Mouse (Mus musculus) intestine, embryonic 14.5 days (tissue): ENCODE results near the gene Ly6g5c. TPM values are rescaled to one million over a fixed set of nuclear protein-coding genes. Genes with fewer than 3 reads are reported as not detected.

Source experiments
- ATAC-seq: fragments of 200-750 bp; cut with Nextera tagmentation; replicated peaks from 2 replicates; pipeline ENCODE4 v1.8.0; 2017; ENCODE audit warnings: low read depth, moderate number of reproducible peaks, moderate TSS enrichment, moderate library complexity; ENCODE audit not compliant: low FRiP score, low TSS enrichment
- DNase-seq: peaks from one replicate; pipeline ENCODE4 v3.0.0-alpha.2; 2018; ENCODE audit warnings: low spot score
- H3K27ac ChIP-seq: fragments of 300-500 bp; sonication (generic); 2 replicates; pipeline ENCODE4 v1.5.1; 2014; ENCODE audit warnings: low read depth, mild to moderate bottlenecking, control low read depth
- H3K27me3 ChIP-seq: fragments of 300-500 bp; sonication (generic); replicated peaks from 2 replicates; pipeline ENCODE4 v1.6.1; 2014; ENCODE audit warnings: low read length, control low read depth; ENCODE audit not compliant: control insufficient read depth, insufficient read depth
- H3K36me3 ChIP-seq: fragments of 300-500 bp; sonication (generic); 2 replicates; pipeline ENCODE4 v1.6.1; 2014; ENCODE audit warnings: low read length, control low read depth; ENCODE audit not compliant: control insufficient read depth, insufficient read depth
- H3K4me1 ChIP-seq: fragments of 300-500 bp; sonication (generic); replicated peaks from 2 replicates; pipeline ENCODE4 v1.6.1; 2014; ENCODE audit warnings: low read length, control low read depth, mixed read lengths; ENCODE audit not compliant: control insufficient read depth, insufficient read depth
- H3K4me2 ChIP-seq: fragments of 300-500 bp; sonication (generic); 2 replicates; pipeline ENCODE4 v1.6.1; 2014; ENCODE audit warnings: low read length
- H3K4me3 ChIP-seq: fragments of 300-500 bp; sonication (generic); 2 replicates; pipeline ENCODE4 v1.5.1; 2014; ENCODE audit warnings: low read depth, low read length, control low read depth, mixed read lengths
- H3K9ac ChIP-seq: fragments of 300-500 bp; sonication (generic); 2 replicates; pipeline ENCODE4 v1.6.1; 2014; ENCODE audit warnings: mild to moderate bottlenecking, low read length
- H3K9me3 ChIP-seq: fragments of 300-500 bp; sonication (generic); 2 replicates; pipeline ENCODE4 v1.6.1; 2016; ENCODE audit warnings: low read length, control low read depth; ENCODE audit not compliant: control insufficient read depth
- WGBS: fragments of 180-500 bp; shearing (Covaris S2); extraction: QIAGEN DNeasy Blood & Tissue Kit; methylation state at CpG from one replicate; pipeline ENCODE4 v1.1.7; 2014; 5-methylcytosine and 5-hydroxymethylcytosine counted together
- polyA plus RNA-seq: library from polyadenylated mRNA; unstranded; fragments of >200 nt; fragmentation: Nextera tagmentation; extraction: Ambion mirVana; gene quantifications from 2 replicates; pipeline ENCODE4 v1.2.1, GENCODE M21; 2014

Ly6g5c gene
- polyA plus RNA-seq = not detected in 2 replicates

- Histone ChIP-seq H3K9me3 (no peaks in the 10 kb centered on the region), H3K4me2 (no peak within 1 kb of the TSS), H3K4me1 (peaks cover 1% of the 10 kb centered on the region; the same call in 1 of the 2 replicates), H3K27ac (no peak within 1 kb of the TSS), H3K27me3 (no peaks in the 10 kb centered on the region), H3K4me3 (no peak within 1 kb of the TSS), H3K9ac (no peak within 1 kb of the TSS), H3K36me3 (peaks cover 4% of the 10 kb centered on the region)
- WGBS = 79% methylated on average over 6 of the region's 6 CpGs
- ATAC-seq (no peak), DNase-seq (no peak)
Observed at GRCm38 (mm10) chr17:35108097-35108496, at the start of gene Ly6g5c. Gene Ly6g5c, plus strand, starts transcription at chr17:35108279.

GRCm38 (mm10) chr17:35058316-35058715 is 49.8 kb upstream of the Ly6g5c start:
- Histone ChIP-seq H3K36me3 (peaks cover 68% of the 10 kb centered on the region), H3K4me1 (peaks cover 12% of the 10 kb centered on the region), H3K9ac (0 out of 2 replicates have a peak overlapping the region, but pooled peaks have one; percentile 5), H3K9me3 (no peaks in the 10 kb centered on the region), H3K27me3 (no peaks in the 10 kb centered on the region), H3K4me3 (peak overlapping the region; percentile 89; the same call in 1 of the 2 replicates), H3K4me2 (peak overlapping the region; percentile 99; the same call in 1 of the 2 replicates), H3K27ac (peak overlapping the region; percentile 94; the same call in 1 of the 2 replicates)
- DNase-seq (no peak), ATAC-seq (peak; percentile 5; the same call in 1 of the 2 replicates)
- WGBS = 58% methylated on average over 9 of the region's 9 CpGs

- Histone ChIP-seq H3K4me1 (peaks cover 13% of the 10 kb centered on the region), H3K36me3 (peaks cover 59% of the 10 kb centered on the region), H3K4me2 (peak within 1 kb of the TSS; percentile 99), H3K27me3 (no peaks in the 10 kb centered on the region), H3K4me3 (peak within 1 kb of the TSS; percentile 89), H3K9ac (peak within 1 kb of the TSS; percentile 81), H3K27ac (peak within 1 kb of the TSS; percentile 94), H3K9me3 (no peaks in the 10 kb centered on the region)
- under 1% methylated on average over 57 of the region's 57 CpGs for WGBS
- DNase-seq (peak; percentile 97), ATAC-seq (peak; percentile 91)
Observed at GRCm38 (mm10) chr17:35058911-35059892, 48.9 kb upstream of the Ly6g5c start, which contains the start of gene Ddah2. Gene Ddah2, plus strand, starts transcription at chr17:35059035.

- Histone ChIP-seq H3K9ac (peak overlapping the region; percentile 81), H3K9me3 (no peaks in the 10 kb centered on the region), H3K4me1 (peaks cover 21% of the 10 kb centered on the region), H3K27me3 (no peaks in the 10 kb centered on the region), H3K4me3 (peak overlapping the region; percentile 89), H3K27ac (no peak overlapping the region), H3K36me3 (peaks cover 52% of the 10 kb centered on the region), H3K4me2 (peak overlapping the region; percentile 99)
- no peak for DNase-seq
- WGBS = 26% methylated on average over 14 of the region's 14 CpGs
- no peak for ATAC-seq
Observed at GRCm38 (mm10) chr17:35060071-35060470, 48.0 kb upstream of the Ly6g5c start.

- DNase-seq = no peak
- peak overlapping the region; percentile 81 for H3K9ac ChIP-seq
- no peak for ATAC-seq
- H3K4me2 ChIP-seq = peak overlapping the region; percentile 99
- peaks cover 28% of the 10 kb centered on the region for H3K4me1 ChIP-seq
- H3K9me3 ChIP-seq = no peaks in the 10 kb centered on the region
- peak overlapping the region; percentile 89 for H3K4me3 ChIP-seq
- H3K27ac ChIP-seq = no peak overlapping the region
- no peaks in the 10 kb centered on the region for H3K27me3 ChIP-seq
- WGBS = 58% methylated on average over 22 of the region's 22 CpGs
- H3K36me3 ChIP-seq = peaks cover 44% of the 10 kb centered on the region
Observed at GRCm38 (mm10) chr17:35060737-35061297, 47.3 kb upstream of the Ly6g5c start.

- Histone ChIP-seq H3K4me2 (no peak overlapping the region), H3K4me3 (no peak overlapping the region), H3K27ac (no peak overlapping the region), H3K27me3 (peaks cover 4% of the 10 kb centered on the region; the same call in 1 of the 2 replicates), H3K9ac (no peak overlapping the region), H3K36me3 (peaks cover 39% of the 10 kb centered on the region), H3K4me1 (peaks cover 28% of the 10 kb centered on the region), H3K9me3 (no peaks in the 10 kb centered on the region)
- no peak for DNase-seq
- WGBS = 84% methylated on average over 8 of the region's 8 CpGs
- no peak for ATAC-seq
Observed at GRCm38 (mm10) chr17:35061299-35061698, 46.8 kb upstream of the Ly6g5c start.

GRCm38 (mm10) chr17:35063466-35063865 is 44.6 kb upstream of the Ly6g5c start:
- Histone ChIP-seq H3K4me2 (no peak overlapping the region), H3K9ac (no peak overlapping the region), H3K4me1 (peaks cover 28% of the 10 kb centered on the region), H3K27me3 (peaks cover 9% of the 10 kb centered on the region; the same call in 1 of the 2 replicates), H3K4me3 (no peak overlapping the region), H3K36me3 (peaks cover 21% of the 10 kb centered on the region), H3K9me3 (no peaks in the 10 kb centered on the region), H3K27ac (no peak overlapping the region)
- 85% methylated on average over 3 of the region's 3 CpGs for WGBS
- ATAC-seq = no peak
- no peak for DNase-seq

GRCm38 (mm10) chr17:35064378-35064877 is 43.7 kb upstream of the Ly6g5c start:
- peak overlapping the region; percentile 29; the same call in 1 of the 2 replicates for H3K27ac ChIP-seq
- no peaks in the 10 kb centered on the region for H3K9me3 ChIP-seq
- H3K27me3 ChIP-seq = peaks cover 9% of the 10 kb centered on the region; the same call in 1 of the 2 replicates
- H3K4me3 ChIP-seq = peak overlapping the region; percentile 2; the same call in 1 of the 2 replicates
- no peak for DNase-seq
- peak overlapping the region; percentile 71 for H3K4me2 ChIP-seq
- 33% methylated on average over 10 of the region's 10 CpGs for WGBS
- no peak overlapping the region for H3K9ac ChIP-seq
- peaks cover 28% of the 10 kb centered on the region for H3K4me1 ChIP-seq
- ATAC-seq = no peak
- H3K36me3 ChIP-seq = peaks cover 20% of the 10 kb centered on the region
